Mouse (Mus musculus): ENCODE data around the gene Pnp2. TPM values are rescaled to one million over a fixed set of nuclear protein-coding genes. Genes with fewer than 3 reads are reported as not detected.
A peak's percentile ranks its signal among the peaks of the same experiment; 100 is the strongest.
"Not testable (repeated sequence)": the region's sequence is repeated elsewhere in the genome, so short reads cannot be mapped to it uniquely, and the experiment has no call there.

Gene Pnp2
- total RNA-seq (2022): 1 to 10 TPM; 1.8 to 2.5 (median 2.2) TPM

- DNase-seq: peak; percentile 38
Measured at GRCm38 (mm10) chr14:50955942-50956508, at the start of gene Pnp2. Gene Pnp2, plus strand, starts transcription at chr14:50955992.

- no peak for DNase-seq
Measured at GRCm38 (mm10) chr14:50908126-50908525, 47.7 kb upstream of the Pnp2 start.

GRCm38 (mm10) chr14:50911356-50911755 lies 44.4 kb upstream of the Pnp2 start:
- no peak for DNase-seq

- not testable (repeated sequence) for DNase-seq
Measured at GRCm38 (mm10) chr14:50923437-50923836, 32.4 kb upstream of the Pnp2 start.

GRCm38 (mm10) chr14:50924281-50925064 lies 31.3 kb upstream of the Pnp2 start, which contains the start of the genes Osgep and Apex1:
Gene Osgep, minus strand, starts transcription at chr14:50924893.
Gene Apex1, plus strand, starts transcription at chr14:50924968.
- peak; percentile 96 for DNase-seq

- DNase-seq: no peak
Measured at GRCm38 (mm10) chr14:50925111-50925920, 30.5 kb upstream of the Pnp2 start.

GRCm38 (mm10) chr14:50927366-50927765 lies 28.4 kb upstream of the Pnp2 start:
- no peak for DNase-seq

- DNase-seq: peak; percentile 29
Measured at GRCm38 (mm10) chr14:50929951-50930350, 25.8 kb upstream of the Pnp2 start.

- DNase-seq: no peak
Measured at GRCm38 (mm10) chr14:50930377-50930753, 25.4 kb upstream of the Pnp2 start.

- peak; percentile 99 for DNase-seq
Measured at GRCm38 (mm10) chr14:50930754-50931492, 24.9 kb upstream of the Pnp2 start, which contains the start of the genes Pip4p1 and Pnp. Gene Pip4p1, minus strand, starts transcription at chr14:50930856. Gene Pnp, plus strand, starts transcription at chr14:50931082.

- DNase-seq: no peak
Measured at GRCm38 (mm10) chr14:50931493-50932020, 24.2 kb upstream of the Pnp2 start.

- no peak for DNase-seq
Measured at GRCm38 (mm10) chr14:50936649-50937048, 19.1 kb upstream of the Pnp2 start.

GRCm38 (mm10) chr14:50938119-50938908 lies 17.5 kb upstream of the Pnp2 start:
- no peak for DNase-seq

- no peak for DNase-seq
Measured at GRCm38 (mm10) chr14:50938940-50939339, 16.9 kb upstream of the Pnp2 start.

- DNase-seq: peak; percentile 96
Measured at GRCm38 (mm10) chr14:50943932-50944667, 11.7 kb upstream of the Pnp2 start, which contains the start of gene Gm49342. Gene Gm49342, plus strand, starts transcription at chr14:50944517.

GRCm38 (mm10) chr14:50944668-50945033 lies 11.1 kb upstream of the Pnp2 start:
- not testable (repeated sequence) for DNase-seq

GRCm38 (mm10) chr14:50945081-50945480 lies 10.7 kb upstream of the Pnp2 start:
- DNase-seq: not testable (repeated sequence)

- not testable (repeated sequence) for DNase-seq
Measured at GRCm38 (mm10) chr14:50945526-50945925, 10.3 kb upstream of the Pnp2 start.

- DNase-seq: no peak
Measured at GRCm38 (mm10) chr14:50955487-50955886, 305 bp upstream of the Pnp2 start.

- not testable (repeated sequence) for DNase-seq
Measured at GRCm38 (mm10) chr14:50956724-50957123, 932 bp downstream of the Pnp2 start.
